Mouse (Mus musculus) neural tube, embryonic 11.5 days (tissue): ENCODE measurements around the gene Bmpr1b. TPM values are rescaled to one million over a fixed set of nuclear protein-coding genes. Genes with fewer than 3 reads are reported as not detected.
A peak's percentile ranks its signal among the peaks of the same experiment; 100 is the strongest.

Source experiments
- ATAC-seq: fragments of 200-750 bp; cut with Nextera tagmentation; 2 replicates; pipeline ENCODE4 v1.8.0; 2017; ENCODE audit warnings: moderate number of reproducible peaks, mild to moderate bottlenecking, moderate TSS enrichment, moderate library complexity; ENCODE audit not compliant: insufficient read depth, low FRiP score, low TSS enrichment
- DNase-seq: peaks from one replicate; pipeline ENCODE4 v3.0.0-alpha.2; 2015; ENCODE audit warnings: low spot score
- H3K27ac ChIP-seq: fragments of 300-500 bp; sonication (generic); 2 replicates; pipeline ENCODE4 v1.5.1; 2014; ENCODE audit warnings: low read depth, mild to moderate bottlenecking, low read length
- H3K27me3 ChIP-seq: fragments of 300-500 bp; sonication (generic); 2 replicates; pipeline ENCODE4 v1.6.1; 2014; ENCODE audit warnings: mild to moderate bottlenecking, low read length, mixed read lengths; ENCODE audit not compliant: control insufficient read depth, insufficient read depth
- H3K36me3 ChIP-seq: fragments of 300-500 bp; sonication (generic); 2 replicates; pipeline ENCODE4 v1.6.1; 2014; ENCODE audit warnings: mild to moderate bottlenecking, low read length, moderate library complexity, mixed read lengths; ENCODE audit not compliant: control insufficient read depth, insufficient read depth
- H3K4me1 ChIP-seq: fragments of 300-500 bp; sonication (generic); 2 replicates; pipeline ENCODE4 v1.6.1; 2014; ENCODE audit warnings: low read length, mixed read lengths; ENCODE audit not compliant: control insufficient read depth, insufficient read depth
- H3K4me2 ChIP-seq: fragments of 300-500 bp; sonication (generic); 2 replicates; pipeline ENCODE4 v1.6.1; 2014; ENCODE audit warnings: low read depth, mild to moderate bottlenecking, moderate library complexity
- H3K4me3 ChIP-seq: fragments of 300-500 bp; sonication (generic); 2 replicates; pipeline ENCODE4 v1.5.1; 2014; ENCODE audit warnings: low read depth, low read length
- H3K9ac ChIP-seq: fragments of 300-500 bp; sonication (generic); 2 replicates; pipeline ENCODE4 v1.6.1; 2014; ENCODE audit warnings: mild to moderate bottlenecking, low read length
- H3K9me3 ChIP-seq: fragments of 300-500 bp; sonication (generic); 2 replicates; pipeline ENCODE4 v1.6.1; 2016; ENCODE audit warnings: low read length; ENCODE audit not compliant: control insufficient read depth
- WGBS: fragments of 180-500 bp; shearing (Covaris S2); extraction: QIAGEN DNeasy Blood & Tissue Kit; methylation state at CpG from one replicate; pipeline ENCODE4 v1.1.7; 2014; 5-methylcytosine and 5-hydroxymethylcytosine counted together
- polyA plus RNA-seq: library from polyadenylated mRNA; unstranded; fragments of >200 nt; fragmentation: Nextera tagmentation; extraction: Ambion mirVana; gene quantifications from 2 replicates; pipeline ENCODE4 v1.2.1, GENCODE M21; 2014

Bmpr1b gene
- polyA plus RNA-seq, 1 experiment from 2014 or later = 17.8 TPM

DNA sequence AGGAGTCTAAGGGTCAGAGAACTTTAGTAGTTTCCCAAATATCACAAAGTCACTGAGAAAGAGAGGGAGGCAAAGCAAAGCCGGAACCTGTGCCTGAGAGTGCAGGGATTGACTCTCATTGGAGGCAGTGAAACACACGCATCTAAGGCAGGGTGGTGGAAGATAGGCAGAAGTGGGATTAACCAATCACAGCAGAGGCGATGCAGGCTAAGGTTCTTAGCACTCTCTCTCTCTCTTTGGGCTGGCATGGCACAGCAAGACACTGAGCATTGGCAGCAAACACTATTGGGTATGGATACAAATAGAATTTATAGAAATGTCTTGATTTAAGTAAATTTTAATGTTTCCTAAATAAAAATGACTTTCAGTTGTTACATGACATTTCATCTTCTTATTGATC, 297.4 kb downstream of the Bmpr1b start:
- Histone ChIP-seq H3K4me2 (no peak overlapping the region), H3K4me1 (no peaks in the 10 kb centered on the region), H3K27me3 (no peaks in the 10 kb centered on the region), H3K9ac (no peak overlapping the region), H3K36me3 (peaks cover 2% of the 10 kb centered on the region), H3K4me3 (no peak overlapping the region), H3K9me3 (no peaks in the 10 kb centered on the region), H3K27ac (no peak overlapping the region)
- 59% methylated on average over 3 of the region's 3 CpGs for WGBS
- DNase-seq (no peak), ATAC-seq (peak; percentile 70)

DNA sequence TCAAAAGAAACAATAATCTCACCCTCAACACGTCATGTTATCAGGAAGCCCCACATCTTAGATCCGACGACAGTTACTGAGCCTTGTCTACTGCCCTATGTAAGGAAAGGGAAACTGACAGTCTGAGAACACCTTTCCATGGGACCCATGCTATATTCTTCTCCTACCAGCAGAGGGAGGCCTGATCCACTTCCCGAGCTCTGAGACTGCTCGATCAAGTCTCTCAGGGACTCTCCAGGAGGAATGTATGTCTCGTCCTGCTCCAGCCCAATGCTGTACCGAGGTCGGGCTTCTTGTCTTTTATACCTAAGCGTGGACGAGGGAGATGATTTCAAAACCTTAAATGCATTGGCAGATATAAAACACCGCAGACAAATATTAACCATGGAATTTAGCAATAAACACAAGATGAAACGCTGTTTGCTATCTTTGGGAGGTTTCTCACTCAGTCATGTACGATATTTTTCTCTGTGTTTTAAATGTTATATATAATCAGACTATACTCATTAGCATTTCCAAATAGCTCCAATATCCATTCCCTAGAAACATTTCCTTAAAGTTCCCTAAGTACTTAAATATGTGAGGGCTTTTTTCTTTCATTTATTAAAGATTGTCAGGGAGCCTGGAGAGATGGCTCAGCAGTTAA, 306.3 kb downstream of the Bmpr1b start:
- ATAC-seq = peak; percentile 88
- Histone ChIP-seq H3K4me2 (no peak overlapping the region), H3K9me3 (no peaks in the 10 kb centered on the region), H3K36me3 (no peaks in the 10 kb centered on the region), H3K4me1 (no peaks in the 10 kb centered on the region), H3K27ac (no peak overlapping the region), H3K9ac (no peak overlapping the region), H3K27me3 (no peaks in the 10 kb centered on the region), H3K4me3 (no peak overlapping the region)
- 26% methylated on average over 13 of the region's 13 CpGs for WGBS
- DNase-seq = peak; percentile 63

DNA sequence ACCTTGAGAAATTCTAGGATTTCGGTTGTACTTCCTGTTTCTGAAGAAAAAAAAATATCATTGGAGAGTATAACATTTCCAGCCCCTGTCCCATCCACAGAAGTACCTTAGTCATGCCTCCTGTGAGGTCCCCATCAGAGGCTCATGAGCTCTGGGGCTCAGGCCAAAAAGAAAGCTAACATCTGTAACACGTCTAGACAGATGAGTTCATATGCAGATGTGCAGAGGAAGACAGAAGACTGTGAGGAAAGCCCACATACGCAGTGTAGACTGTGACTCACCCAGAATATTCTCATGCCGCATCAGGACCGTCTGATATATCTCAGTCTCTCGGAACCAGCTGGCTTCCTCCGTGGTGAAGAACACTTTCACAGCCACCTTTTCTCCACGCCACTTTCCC, 312.1 kb downstream of the Bmpr1b start:
- WGBS = 91% methylated on average over 8 of the region's 8 CpGs
- H3K36me3 ChIP-seq = no peaks in the 10 kb centered on the region

DNA sequence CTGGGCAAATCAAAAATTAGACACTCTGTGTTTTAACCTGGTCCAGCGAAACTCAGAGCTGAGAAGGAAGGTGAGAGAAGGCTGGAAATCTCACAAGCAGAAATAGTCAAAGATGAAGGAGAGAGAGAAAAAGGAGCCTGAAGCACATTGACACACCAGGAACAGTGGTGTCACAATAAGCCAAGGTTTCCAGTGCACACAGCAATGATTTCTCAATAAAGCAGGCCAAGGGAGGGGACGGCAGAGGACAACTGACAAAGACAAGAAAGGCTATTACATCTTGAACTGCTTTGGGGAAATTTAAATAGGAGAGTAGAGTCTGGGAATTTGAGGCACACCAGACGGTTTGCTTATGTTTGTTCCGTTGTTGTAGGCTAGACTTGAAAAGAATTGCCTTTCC, 314.9 kb downstream of the Bmpr1b start:
- no peak overlapping the region for H3K9ac ChIP-seq
- H3K4me2 ChIP-seq = no peak overlapping the region
- no peaks in the 10 kb centered on the region for H3K27me3 ChIP-seq
- H3K9me3 ChIP-seq = no peaks in the 10 kb centered on the region
- ATAC-seq (no peak), DNase-seq (no peak)
- H3K36me3 ChIP-seq = no peaks in the 10 kb centered on the region
- no peak overlapping the region for H3K4me3 ChIP-seq
- 81% methylated on average over 4 of the region's 4 CpGs for WGBS
- H3K27ac ChIP-seq = no peak overlapping the region
- no peaks in the 10 kb centered on the region for H3K4me1 ChIP-seq

More for the DNA sequence above, 312.1 kb downstream of the Bmpr1b start:
- Histone ChIP-seq H3K4me1 (no peaks in the 10 kb centered on the region), H3K4me2 (no peak overlapping the region), H3K27ac (no peak overlapping the region), H3K9ac (no peak overlapping the region), H3K9me3 (no peaks in the 10 kb centered on the region), H3K27me3 (no peaks in the 10 kb centered on the region), H3K4me3 (no peak overlapping the region)
- no peak for DNase-seq
- no peak for ATAC-seq

DNA sequence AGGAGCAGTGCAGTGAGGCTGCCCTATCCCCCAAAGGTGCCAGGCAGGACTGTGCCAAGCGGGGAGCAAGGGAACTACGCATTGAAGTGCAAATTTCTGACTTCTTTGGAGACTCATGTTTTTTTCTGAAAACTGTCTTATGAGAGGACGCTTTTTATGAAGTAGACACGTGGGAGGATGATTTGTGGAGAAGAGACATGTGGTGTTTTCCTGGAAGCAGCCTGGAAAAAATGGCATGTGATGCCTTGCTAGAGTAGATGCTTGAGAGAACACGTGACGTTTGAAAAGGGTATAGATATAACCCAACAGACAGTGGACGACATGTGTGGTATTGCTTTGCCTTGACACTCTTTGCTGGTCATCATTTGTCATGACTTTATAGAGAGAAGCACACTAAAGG, 319.1 kb downstream of the Bmpr1b start:
- Histone ChIP-seq H3K36me3 (no peaks in the 10 kb centered on the region), H3K27ac (no peak overlapping the region), H3K4me1 (no peaks in the 10 kb centered on the region), H3K9me3 (no peaks in the 10 kb centered on the region), H3K9ac (no peak overlapping the region), H3K4me2 (no peak overlapping the region), H3K4me3 (no peak overlapping the region), H3K27me3 (no peaks in the 10 kb centered on the region)
- no peak for ATAC-seq
- no peak for DNase-seq
- WGBS = 77% methylated on average over 7 of the region's 7 CpGs

DNA sequence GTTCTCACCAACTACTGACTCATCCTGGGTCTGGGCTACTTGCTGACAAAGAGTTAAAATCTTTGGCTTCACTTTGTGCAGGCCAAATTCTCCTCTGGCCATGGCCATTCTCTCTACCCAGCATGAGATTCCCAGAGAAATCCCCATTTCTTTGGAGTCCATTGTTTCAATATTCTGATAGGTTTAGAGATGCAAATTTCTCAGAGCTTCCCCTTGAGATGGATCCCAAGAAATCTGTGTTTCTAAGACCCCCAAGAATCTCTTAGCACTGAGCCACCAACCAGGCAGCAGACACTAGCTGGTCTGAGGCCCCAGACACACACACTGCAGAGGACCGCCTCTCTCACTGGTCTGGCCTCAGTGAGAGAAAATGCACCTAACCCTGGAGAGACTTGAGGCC, 320.0 kb downstream of the Bmpr1b start:
- H3K4me3 ChIP-seq = no peak overlapping the region
- no peaks in the 10 kb centered on the region for H3K4me1 ChIP-seq
- H3K36me3 ChIP-seq = no peaks in the 10 kb centered on the region
- no peak overlapping the region for H3K9ac ChIP-seq
- no peak overlapping the region for H3K4me2 ChIP-seq
- no peak for DNase-seq
- H3K9me3 ChIP-seq = no peaks in the 10 kb centered on the region
- ATAC-seq = no peak
- no peak overlapping the region for H3K27ac ChIP-seq
- no peaks in the 10 kb centered on the region for H3K27me3 ChIP-seq
- WGBS = 57% methylated on average over 1 of the region's 1 CpGs

DNA sequence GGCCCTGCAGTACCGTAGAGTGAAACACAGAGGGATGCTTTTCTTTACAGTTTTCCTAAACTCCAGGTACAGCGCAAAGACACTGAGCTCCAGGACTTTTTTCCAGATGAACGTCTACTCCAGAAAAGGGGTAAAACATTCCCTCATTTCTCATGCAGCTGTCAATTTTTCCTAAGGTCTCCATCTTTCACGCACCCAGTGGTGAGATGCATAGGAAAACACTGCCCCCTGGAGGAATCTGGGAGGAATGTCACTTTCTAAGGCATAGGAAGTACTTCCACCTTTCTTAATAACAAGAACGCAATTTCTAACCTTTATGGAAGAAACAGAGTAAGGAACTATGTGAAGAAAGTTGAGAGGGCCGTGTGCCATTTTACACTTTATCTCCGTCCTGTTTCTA, 330.4 kb downstream of the Bmpr1b start:
- Histone ChIP-seq H3K4me1 (no peaks in the 10 kb centered on the region), H3K4me3 (no peak overlapping the region), H3K4me2 (no peak overlapping the region), H3K9ac (no peak overlapping the region), H3K9me3 (no peaks in the 10 kb centered on the region), H3K27ac (no peak overlapping the region), H3K36me3 (no peaks in the 10 kb centered on the region), H3K27me3 (no peaks in the 10 kb centered on the region)
- WGBS = 45% methylated on average over 7 of the region's 7 CpGs
- ATAC-seq = no peak
- DNase-seq = peak; percentile 60

DNA sequence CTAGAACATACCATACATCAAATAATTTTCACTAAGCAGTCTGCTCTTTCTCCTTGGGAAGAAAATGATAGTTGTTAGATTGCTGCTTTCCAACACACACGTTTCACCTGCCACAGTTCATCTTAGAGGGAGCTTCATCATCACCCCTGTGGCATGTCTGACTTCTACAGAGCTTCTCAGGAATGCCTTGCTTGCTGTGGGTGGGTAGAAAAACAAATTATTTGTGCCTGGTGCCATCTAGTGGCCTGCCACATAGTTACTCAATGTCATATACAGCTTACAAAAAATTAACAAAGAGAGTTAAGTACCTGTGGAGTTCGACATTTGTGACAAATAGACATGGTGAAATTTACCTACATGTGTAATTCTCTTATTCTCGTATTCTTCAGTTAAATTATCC, 338.1 kb downstream of the Bmpr1b start:
- H3K27me3 ChIP-seq = no peaks in the 10 kb centered on the region
- H3K4me1 ChIP-seq = no peaks in the 10 kb centered on the region
- no peak overlapping the region for H3K9ac ChIP-seq
- H3K27ac ChIP-seq = no peak overlapping the region
- no peaks in the 10 kb centered on the region for H3K9me3 ChIP-seq
- no peak overlapping the region for H3K4me3 ChIP-seq
- H3K36me3 ChIP-seq = no peaks in the 10 kb centered on the region
- peak; percentile 69 for DNase-seq
- peak; percentile 45; the same call in 1 of the 2 replicates for ATAC-seq
- H3K4me2 ChIP-seq = no peak overlapping the region
- WGBS = 28% methylated on average over 3 of the region's 3 CpGs

DNA sequence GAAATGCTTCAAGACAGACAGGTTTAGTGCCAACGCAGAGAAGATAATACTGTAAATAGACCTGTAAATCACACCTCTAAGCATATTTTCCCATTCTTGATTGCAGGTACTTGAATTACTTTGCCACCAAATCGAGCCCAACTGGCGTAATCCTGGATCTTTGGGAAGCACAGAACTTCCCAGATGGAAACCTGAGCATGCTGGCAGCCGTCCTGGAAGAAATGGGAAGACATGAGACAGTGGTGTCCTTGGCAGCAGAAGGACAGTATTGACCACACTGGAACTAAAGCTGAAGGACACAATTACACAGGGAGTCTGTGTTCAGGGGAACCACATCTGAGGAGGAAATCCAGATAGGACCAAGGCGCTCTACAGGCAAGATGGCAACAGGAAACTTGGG, 340.9 kb downstream of the Bmpr1b start:
- no peaks in the 10 kb centered on the region for H3K9me3 ChIP-seq
- WGBS = 92% methylated on average over 5 of the region's 5 CpGs
- H3K4me1 ChIP-seq = no peaks in the 10 kb centered on the region
- no peak overlapping the region for H3K27ac ChIP-seq
- DNase-seq (no peak), ATAC-seq (no peak)
- H3K4me2 ChIP-seq = no peak overlapping the region
- no peak overlapping the region for H3K4me3 ChIP-seq
- H3K36me3 ChIP-seq = no peaks in the 10 kb centered on the region
- no peak overlapping the region for H3K9ac ChIP-seq
- H3K27me3 ChIP-seq = no peaks in the 10 kb centered on the region
